ENCODE assay signal across 7 mouse cellular contexts in the genomic region with DNA sequence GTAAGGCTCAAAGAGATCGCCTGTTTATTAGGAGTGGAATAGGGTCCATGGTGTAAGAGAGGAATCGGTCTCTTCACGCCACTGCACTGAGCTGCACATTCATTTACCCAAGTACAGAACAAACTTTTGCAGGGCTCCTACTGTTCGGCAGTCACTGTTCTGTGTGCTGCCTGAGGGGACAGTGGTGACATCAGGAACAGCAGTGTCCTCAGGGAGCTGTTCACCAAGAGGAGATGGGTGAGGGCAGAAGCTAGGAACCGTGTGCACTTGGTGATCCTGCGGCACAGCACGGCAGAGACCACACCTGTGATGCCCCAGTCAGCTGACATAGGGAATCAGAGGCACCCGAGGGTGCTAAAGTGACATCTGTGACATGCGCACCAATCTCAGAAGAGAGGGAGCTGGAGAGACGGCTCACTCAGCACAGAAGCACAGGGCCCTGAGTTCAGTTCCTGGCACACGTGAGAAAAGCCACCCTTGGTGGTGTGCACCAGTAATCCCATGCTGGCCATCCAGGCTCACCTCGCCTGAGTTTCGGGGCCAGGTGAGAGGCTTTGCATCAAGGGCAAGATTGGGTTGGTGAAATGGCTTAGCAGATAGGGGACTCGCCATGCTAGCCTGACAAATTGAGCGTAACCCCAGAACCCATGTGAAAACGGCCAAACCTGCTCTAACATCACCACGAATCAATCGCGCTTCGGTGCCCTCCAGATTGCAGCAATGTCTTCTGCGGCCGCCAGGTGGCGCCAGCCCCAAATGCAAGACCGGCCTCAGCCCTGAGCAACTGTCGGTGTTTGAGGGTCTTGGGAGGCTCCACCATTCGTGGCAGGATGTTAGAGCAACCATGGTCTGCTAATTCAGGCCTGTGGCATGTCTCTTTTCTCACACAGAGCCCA. TPM values are rescaled to one million over a fixed set of nuclear protein-coding genes. Genes with fewer than 3 reads are reported as not detected.
DNase-seq lines count a peak whose midpoint lies in the region; ATAC-seq lines count a peak whose summit lies in the region.

No protein-coding gene starts in this region.

- no peak overlapping the region for H3K9ac ChIP-seq in intestine, embryonic 15.5 days
- no peak overlapping the region for H3K9ac ChIP-seq in midbrain, embryonic 12.5 days (replicated peaks)

- intact Hi-C loops in left cerebral cortex, postnatal 36 days (cut with DNase I): loop anchor here (5.0 kb wide), 1 partner anchor 137 kb away; no protein-coding TSS in a partner anchor

- 45% methylated on average over 26 of the region's 26 CpGs for WGBS in intestine, embryonic 15.5 days
- 46% methylated on average over 26 of the region's 26 CpGs for WGBS in midbrain, embryonic 12.5 days

- peak; percentile 78 to 94 for DNase-seq in adrenal gland, adult (ENCODE audit: inconsistent age in 2 of 2, low spot score in 1 of 2)
- peak; percentile 46 to 50 for DNase-seq in gastrocnemius, adult 8-10 months (ENCODE audit: low spot score in 2 of 2)
- DNase-seq in left cerebral cortex, postnatal 36 days (ENCODE audit: low spot score in 2 of 2): peak; percentile 74 to 77
- DNase-seq in right cerebral cortex, postnatal 36 days (ENCODE audit: low spot score in 2 of 2): peak; percentile 43 to 57

- no peaks in the 10 kb centered on the region for H3K9me3 ChIP-seq in intestine, embryonic 15.5 days
- H3K9me3 ChIP-seq in midbrain, embryonic 12.5 days: no peaks in the 10 kb centered on the region

- 0 out of 2 replicates have a peak, but pooled peaks cover 2% of the 10 kb centered on the region for H3K27me3 ChIP-seq in intestine, embryonic 15.5 days (replicated peaks)
- peaks cover 9% of the 10 kb centered on the region; the same call in 1 of the 2 replicates for H3K27me3 ChIP-seq in midbrain, embryonic 12.5 days

- ATAC-seq in common myeloid progenitor, adult 5-6 weeks (replicated peaks; ENCODE audit: low read depth, poor library complexity, severe bottlenecking): peak; percentile 79; the same call in 1 of the 2 replicates
- peak; percentile 69 for ATAC-seq in intestine, embryonic 15.5 days
- ATAC-seq in midbrain, embryonic 12.5 days (ENCODE audit: low FRiP score, low read depth): peak; percentile 41; the same call in 1 of the 2 replicates

- no peak overlapping the region for H3K4me3 ChIP-seq in intestine, embryonic 15.5 days (replicated peaks)
- H3K4me3 ChIP-seq in midbrain, embryonic 12.5 days: no peak overlapping the region

- H3K4me2 ChIP-seq in intestine, embryonic 15.5 days (replicated peaks): no peak overlapping the region
- no peak overlapping the region for H3K4me2 ChIP-seq in midbrain, embryonic 12.5 days (replicated peaks)

- 0 out of 2 replicates have a peak, but pooled peaks cover 3% of the 10 kb centered on the region for H3K4me1 ChIP-seq in intestine, embryonic 15.5 days (replicated peaks)
- H3K4me1 ChIP-seq in midbrain, embryonic 12.5 days: 0 out of 2 replicates have a peak, but pooled peaks cover 6% of the 10 kb centered on the region

- no peak overlapping the region for H3K27ac ChIP-seq in intestine, embryonic 15.5 days
- H3K27ac ChIP-seq in midbrain, embryonic 12.5 days (replicated peaks): no peak overlapping the region

- no peaks in the 10 kb centered on the region for H3K36me3 ChIP-seq in intestine, embryonic 15.5 days
- H3K36me3 ChIP-seq in midbrain, embryonic 12.5 days: no peaks in the 10 kb centered on the region

RNA-seq across cellular contexts. Expression of gene Ptgis, which starts 39.9 kb away (rescaled TPM):
- total RNA-seq in common myeloid progenitor, adult 5-6 weeks (2017): not detected in 2 replicates
- total RNA-seq in gastrocnemius, adult 8-10 months (2022): 1 to 10 TPM; 1.1 to 3.3 (median 1.9) TPM
- polyA plus RNA-seq in intestine, embryonic 15.5 days (2015; fragmentation: Nextera tagmentation; extraction: Ambion mirVana): 12.0 and 13.4 TPM in 2 replicates
- 1 to 10 TPM; 1.6 to 1.8 TPM for total RNA-seq in left cerebral cortex, postnatal 36 days (2021)
- 6.9 and 9.1 TPM in 2 replicates for polyA plus RNA-seq in midbrain, embryonic 12.5 days (2016; fragmentation: Nextera tagmentation; extraction: Ambion mirVana)
